Mouse (Mus musculus): ENCODE results near the gene Chchd6.

Chchd6 gene

DNA sequence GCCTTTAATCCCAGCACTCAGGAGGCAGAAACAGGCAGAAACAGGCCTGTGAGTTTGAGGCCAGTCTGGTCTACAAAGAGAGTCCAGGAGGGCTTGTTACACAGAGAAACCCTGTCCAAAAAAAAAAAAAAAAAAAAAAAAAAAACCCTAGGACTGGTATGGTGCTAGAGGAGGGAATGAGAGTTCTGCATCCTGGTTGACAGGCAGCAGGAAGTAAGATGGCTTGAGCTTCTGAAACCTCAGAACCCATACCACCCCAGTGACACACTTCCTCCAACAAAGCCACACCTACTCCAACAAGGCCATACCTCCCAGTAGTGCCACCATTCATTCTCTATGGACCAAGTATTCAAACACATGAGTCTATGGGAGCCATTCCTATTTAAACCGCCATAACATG, 1.1 kb upstream of the Chchd6 start:
- no peak for TF ChIP-seq POU5F1 (IDR thresholded peaks at IDR 0.05; ENCODE audit: borderline replicate concordance, low read length)
- TF ChIP-seq NANOG (IDR thresholded peaks at IDR 0.05; ENCODE audit: borderline replicate concordance, low read length), result no peak
- TF ChIP-seq CTCF (conservative IDR thresholded peaks at IDR 0.05; ENCODE audit: low read length), result no peak
- peaks cover 6% of the 10 kb centered on the region; the same call in 1 of the 2 replicates for H3K27me3 ChIP-seq (ENCODE audit: insufficient read depth, low read length)
- H3K4me3 ChIP-seq (replicated peaks; ENCODE audit: low read length), result no peak overlapping the region
- peaks cover 6% of the 10 kb centered on the region for H3K4me1 ChIP-seq (replicated peaks; ENCODE audit: low read depth, low read length)
- H3K36me3 ChIP-seq (ENCODE audit: insufficient read depth, low read length), result no peaks in the 10 kb centered on the region
- H3K9me3 ChIP-seq (ENCODE audit: low read length), result peaks cover 4% of the 10 kb centered on the region

DNA sequence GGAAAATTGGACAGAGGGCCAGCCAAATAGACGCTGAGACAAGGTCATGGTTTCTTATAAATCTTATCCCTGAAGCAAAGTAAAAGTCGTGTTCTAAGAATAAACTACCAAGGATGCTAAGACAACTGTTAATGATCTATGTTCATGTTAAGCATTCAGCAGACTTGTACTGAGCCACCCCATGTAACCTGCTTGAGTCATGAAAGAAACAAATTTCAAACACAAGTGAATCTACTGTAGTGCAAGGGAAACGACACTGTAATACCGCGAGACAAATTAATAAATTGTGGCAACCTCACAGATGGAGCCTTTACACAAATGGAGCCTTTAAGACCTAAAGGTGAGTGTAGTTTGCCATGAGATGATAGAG, 310 bp upstream of the Chchd6 start:
- TF ChIP-seq NANOG (IDR thresholded peaks at IDR 0.05; ENCODE audit: borderline replicate concordance, low read length) (no peak), CTCF (conservative IDR thresholded peaks at IDR 0.05; ENCODE audit: low read length) (no peak), POU5F1 (IDR thresholded peaks at IDR 0.05; ENCODE audit: borderline replicate concordance, low read length) (no peak)
- no peaks in the 10 kb centered on the region for H3K36me3 ChIP-seq (ENCODE audit: insufficient read depth, low read length)
- H3K9me3 ChIP-seq (ENCODE audit: low read length), result peaks cover 4% of the 10 kb centered on the region
- no peak overlapping the region for H3K4me3 ChIP-seq (replicated peaks; ENCODE audit: low read length)
- peaks cover 6% of the 10 kb centered on the region for H3K4me1 ChIP-seq (replicated peaks; ENCODE audit: low read depth, low read length)
- peaks cover 6% of the 10 kb centered on the region; the same call in 1 of the 2 replicates for H3K27me3 ChIP-seq (ENCODE audit: insufficient read depth, low read length)

DNA sequence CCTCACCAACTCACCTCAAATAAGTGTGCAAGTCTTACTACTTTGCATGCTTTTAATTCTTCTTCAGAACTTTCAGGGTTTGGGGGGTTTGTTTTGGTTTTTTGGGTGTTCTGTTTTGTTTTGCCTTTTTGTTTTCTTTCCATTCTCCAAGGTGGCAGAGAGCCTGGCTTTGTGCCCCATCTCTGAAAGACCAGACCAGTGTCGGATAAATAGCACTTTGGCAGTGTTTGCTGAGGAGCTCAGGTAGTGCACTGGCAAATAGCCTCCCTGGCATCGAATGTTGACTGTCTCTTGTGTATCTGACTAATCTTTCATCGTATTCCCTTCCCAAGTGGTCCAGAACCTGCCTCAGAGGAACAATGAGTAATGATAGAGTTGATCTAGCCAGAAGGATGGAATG, 3.4 kb downstream of the Chchd6 start:
- peaks cover 6% of the 10 kb centered on the region; the same call in 1 of the 2 replicates for H3K27me3 ChIP-seq (ENCODE audit: insufficient read depth, low read length)
- TF ChIP-seq NANOG (IDR thresholded peaks at IDR 0.05; ENCODE audit: borderline replicate concordance, low read length), result no peak
- no peak for TF ChIP-seq POU5F1 (IDR thresholded peaks at IDR 0.05; ENCODE audit: borderline replicate concordance, low read length)
- no peak for TF ChIP-seq CTCF (conservative IDR thresholded peaks at IDR 0.05; ENCODE audit: low read length)
- no peaks in the 10 kb centered on the region for H3K9me3 ChIP-seq (ENCODE audit: low read length)
- H3K4me3 ChIP-seq (replicated peaks; ENCODE audit: low read length), result no peak overlapping the region
- H3K4me1 ChIP-seq (replicated peaks; ENCODE audit: low read depth, low read length), result peaks cover 6% of the 10 kb centered on the region
- no peaks in the 10 kb centered on the region for H3K36me3 ChIP-seq (ENCODE audit: insufficient read depth, low read length)

DNA sequence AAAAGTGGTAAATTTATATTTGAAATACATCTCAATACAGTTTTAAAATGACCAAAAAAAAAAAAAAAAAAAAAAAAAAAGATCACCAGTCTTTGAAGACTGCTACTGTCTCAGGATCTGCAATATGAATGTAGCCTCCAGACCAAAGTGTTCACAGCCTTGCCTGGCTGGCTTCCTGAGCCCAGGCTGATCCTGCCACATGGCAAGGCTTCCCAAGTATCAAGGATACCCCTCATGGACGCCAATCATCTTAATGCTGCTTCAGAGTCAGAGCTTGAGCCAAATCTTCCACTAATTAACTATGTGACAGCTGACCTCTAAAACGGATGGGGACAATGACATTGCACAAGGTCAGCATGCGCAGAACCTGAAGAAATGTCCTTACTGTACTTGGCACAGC, 3.9 kb downstream of the Chchd6 start:
- Histone ChIP-seq H3K4me3 (replicated peaks; ENCODE audit: low read length) (no peak overlapping the region), H3K27me3 (ENCODE audit: insufficient read depth, low read length) (peaks cover 6% of the 10 kb centered on the region; the same call in 1 of the 2 replicates), H3K4me1 (replicated peaks; ENCODE audit: low read depth, low read length) (peaks cover 6% of the 10 kb centered on the region), H3K36me3 (ENCODE audit: insufficient read depth, low read length) (no peaks in the 10 kb centered on the region), H3K9me3 (ENCODE audit: low read length) (no peaks in the 10 kb centered on the region)
- TF ChIP-seq CTCF (conservative IDR thresholded peaks at IDR 0.05; ENCODE audit: low read length) (no peak), NANOG (IDR thresholded peaks at IDR 0.05; ENCODE audit: borderline replicate concordance, low read length) (no peak), POU5F1 (IDR thresholded peaks at IDR 0.05; ENCODE audit: borderline replicate concordance, low read length) (no peak)

DNA sequence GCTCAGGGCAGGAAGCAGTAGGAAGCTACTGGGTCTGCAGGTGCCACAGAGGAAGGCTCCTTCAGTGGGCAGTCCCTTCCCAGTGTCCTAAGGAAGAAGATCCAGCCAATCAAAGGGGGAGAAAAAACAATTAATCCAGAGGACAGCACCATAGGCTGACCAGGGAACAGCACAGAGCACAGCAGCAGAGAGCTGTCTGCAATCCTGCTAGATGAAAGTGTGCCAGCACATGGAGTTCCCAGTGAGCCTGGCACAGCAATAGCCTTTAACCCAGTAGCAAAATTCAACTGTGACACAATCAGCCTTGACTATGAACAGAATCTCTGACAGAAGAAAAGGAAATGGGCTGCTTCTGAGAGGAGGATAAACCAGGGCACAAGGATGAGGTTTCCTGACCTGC, 9.8 kb downstream of the Chchd6 start:
- 0 out of 2 replicates have a peak, but pooled peaks cover 4% of the 10 kb centered on the region for H3K36me3 ChIP-seq (ENCODE audit: insufficient read depth, low read length)
- TF ChIP-seq CTCF (conservative IDR thresholded peaks at IDR 0.05; ENCODE audit: low read length) (no peak), POU5F1 (IDR thresholded peaks at IDR 0.05; ENCODE audit: borderline replicate concordance, low read length) (no peak), NANOG (IDR thresholded peaks at IDR 0.05; ENCODE audit: borderline replicate concordance, low read length) (no peak)

DNA sequence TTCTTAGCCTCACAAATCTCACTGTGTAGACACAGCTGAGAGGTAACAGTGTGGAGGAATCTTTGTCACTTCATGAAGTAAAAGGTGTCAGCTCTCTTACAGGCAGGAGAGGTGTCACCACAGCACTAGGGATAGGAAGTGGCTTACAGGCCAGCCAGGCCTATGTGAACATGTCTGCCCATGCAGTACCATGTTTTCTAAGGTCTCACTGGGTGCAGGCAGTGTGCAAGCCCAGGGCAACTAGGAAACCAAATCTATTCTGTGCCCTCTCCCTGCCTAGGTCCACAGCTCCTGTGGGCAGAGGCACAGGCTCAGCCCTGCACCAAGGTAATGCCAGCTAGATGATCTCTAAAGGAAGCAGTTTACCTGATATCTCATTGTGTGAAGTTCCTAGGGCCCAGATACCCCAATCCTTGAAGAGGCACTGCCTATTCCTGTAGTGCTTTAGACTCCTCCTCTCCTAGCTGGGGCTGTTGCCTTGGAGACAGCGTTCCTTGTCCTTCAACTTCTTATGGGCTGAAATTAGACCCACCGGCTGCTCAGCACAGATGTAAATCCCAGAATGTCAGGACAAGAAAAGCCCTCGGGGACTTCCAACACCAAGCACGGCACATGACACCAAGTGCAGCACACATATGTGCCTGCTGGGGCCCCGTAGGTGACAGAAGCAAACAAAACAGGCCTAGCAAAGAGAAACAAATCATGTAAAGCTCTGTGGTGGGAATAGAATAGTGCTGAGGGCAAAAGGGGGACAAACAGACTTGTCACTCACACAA, 10.6 kb downstream of the Chchd6 start:
- Histone ChIP-seq H3K27me3 (ENCODE audit: insufficient read depth, low read length) (no peaks in the 10 kb centered on the region), H3K9me3 (ENCODE audit: low read length) (no peaks in the 10 kb centered on the region), H3K36me3 (ENCODE audit: insufficient read depth, low read length) (0 out of 2 replicates have a peak, but pooled peaks cover 4% of the 10 kb centered on the region), H3K4me1 (replicated peaks; ENCODE audit: low read depth, low read length) (no peaks in the 10 kb centered on the region), H3K4me3 (replicated peaks; ENCODE audit: low read length) (no peak overlapping the region)
- TF ChIP-seq NANOG (IDR thresholded peaks at IDR 0.05; ENCODE audit: borderline replicate concordance, low read length) (no peak), POU5F1 (IDR thresholded peaks at IDR 0.05; ENCODE audit: borderline replicate concordance, low read length) (no peak)

More for the DNA sequence above, 9.8 kb downstream of the Chchd6 start:
- no peak overlapping the region for H3K4me3 ChIP-seq (replicated peaks; ENCODE audit: low read length)
- H3K4me1 ChIP-seq (replicated peaks; ENCODE audit: low read depth, low read length), result no peaks in the 10 kb centered on the region
- no peaks in the 10 kb centered on the region for H3K9me3 ChIP-seq (ENCODE audit: low read length)
- H3K27me3 ChIP-seq (ENCODE audit: insufficient read depth, low read length), result no peaks in the 10 kb centered on the region

DNA sequence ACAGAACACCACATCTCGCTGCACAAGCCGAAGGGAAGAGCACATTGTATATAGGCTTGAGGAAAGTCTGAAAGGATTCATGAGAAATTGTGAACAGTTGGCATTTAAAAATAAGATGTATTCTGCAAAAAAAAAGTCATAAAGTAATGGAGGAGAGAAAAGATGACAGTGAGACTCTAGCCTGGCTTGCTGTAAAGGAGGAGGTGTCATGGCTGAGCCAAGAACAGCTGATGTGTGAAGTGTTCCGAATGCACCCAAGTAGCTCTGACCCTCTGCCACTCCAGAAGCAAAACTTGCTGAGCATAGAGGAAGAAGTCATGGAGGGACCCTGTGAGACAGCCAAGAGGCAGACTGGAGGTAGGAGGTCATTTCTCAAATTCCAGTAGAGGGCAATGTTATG, 12.3 kb downstream of the Chchd6 start:
- Histone ChIP-seq H3K36me3 (ENCODE audit: insufficient read depth, low read length) (0 out of 2 replicates have a peak, but pooled peaks cover 4% of the 10 kb centered on the region), H3K4me1 (replicated peaks; ENCODE audit: low read depth, low read length) (no peaks in the 10 kb centered on the region), H3K9me3 (ENCODE audit: low read length) (no peaks in the 10 kb centered on the region), H3K27me3 (ENCODE audit: insufficient read depth, low read length) (no peaks in the 10 kb centered on the region), H3K4me3 (replicated peaks; ENCODE audit: low read length) (no peak overlapping the region)
- TF ChIP-seq CTCF (conservative IDR thresholded peaks at IDR 0.05; ENCODE audit: low read length) (no peak), POU5F1 (IDR thresholded peaks at IDR 0.05; ENCODE audit: borderline replicate concordance, low read length) (no peak), NANOG (IDR thresholded peaks at IDR 0.05; ENCODE audit: borderline replicate concordance, low read length) (no peak)

DNA sequence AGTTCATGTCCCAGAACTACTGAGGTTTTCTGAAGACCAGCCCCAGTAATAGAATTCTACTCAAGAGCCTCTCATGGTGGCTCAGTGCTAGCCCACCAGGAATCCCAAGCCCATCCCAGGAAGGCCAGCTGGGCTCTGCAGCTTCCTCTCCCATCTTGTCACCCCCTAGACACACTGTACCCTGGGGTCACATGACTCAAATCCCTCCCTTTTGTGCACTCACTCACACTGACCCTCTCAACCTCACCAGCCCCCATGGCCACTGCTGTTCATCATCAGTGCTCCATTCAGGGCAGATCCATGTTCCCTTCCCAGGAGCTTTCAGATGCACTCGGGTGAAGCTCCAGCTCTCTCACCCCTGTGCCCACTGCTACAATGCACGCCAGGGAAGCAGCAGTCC, 20.8 kb downstream of the Chchd6 start:
- no peaks in the 10 kb centered on the region for H3K27me3 ChIP-seq (ENCODE audit: insufficient read depth, low read length)
- H3K4me3 ChIP-seq (replicated peaks; ENCODE audit: low read length), result no peak overlapping the region
- no peaks in the 10 kb centered on the region for H3K4me1 ChIP-seq (replicated peaks; ENCODE audit: low read depth, low read length)
- no peaks in the 10 kb centered on the region for H3K9me3 ChIP-seq (ENCODE audit: low read length)
- TF ChIP-seq NANOG (IDR thresholded peaks at IDR 0.05; ENCODE audit: borderline replicate concordance, low read length) (no peak), POU5F1 (IDR thresholded peaks at IDR 0.05; ENCODE audit: borderline replicate concordance, low read length) (no peak), CTCF (conservative IDR thresholded peaks at IDR 0.05; ENCODE audit: low read length) (no peak)
- peaks cover 15% of the 10 kb centered on the region for H3K36me3 ChIP-seq (ENCODE audit: insufficient read depth, low read length)

Data from E14TG2a.4 (cell line).